Mouse (Mus musculus) induced T-regulatory cell, adult 2 months (primary cell): ENCODE measurements around the gene Hmg20b.

Experiments used
- DNase-seq: peaks from one replicate; pipeline ENCODE4 v3.0.0-alpha.2; 2012; ENCODE audit warnings: low read depth

Gene Hmg20b

GRCm38 (mm10) chr10:81350351-81351063 lies at the start of gene Hmg20b:
Hmg20b (minus strand) TSS chr10:81350480.
- peak; percentile 99 for DNase-seq

- no peak for DNase-seq
Measured at GRCm38 (mm10) chr10:81399798-81400308, 49.6 kb upstream of the Hmg20b start.

GRCm38 (mm10) chr10:81399296-81399695 lies 49.0 kb upstream of the Hmg20b start:
- no peak for DNase-seq

- DNase-seq, result no peak
Measured at GRCm38 (mm10) chr10:81396749-81397148, 46.5 kb upstream of the Hmg20b start.

- no peak for DNase-seq
Measured at GRCm38 (mm10) chr10:81395865-81396264, 45.6 kb upstream of the Hmg20b start.

GRCm38 (mm10) chr10:81395127-81395526 lies 44.8 kb upstream of the Hmg20b start:
- peak; percentile 90 for DNase-seq

GRCm38 (mm10) chr10:81393456-81394063 lies 43.3 kb upstream of the Hmg20b start:
- peak; percentile 68 for DNase-seq

GRCm38 (mm10) chr10:81392781-81393185 lies 42.5 kb upstream of the Hmg20b start, which contains the start of gene Smim24:
Smim24 (plus strand) TSS chr10:81393051.
- DNase-seq, result no peak

- DNase-seq, result no peak
Measured at GRCm38 (mm10) chr10:81392270-81392669, 42.0 kb upstream of the Hmg20b start.

- no peak for DNase-seq
Measured at GRCm38 (mm10) chr10:81390678-81390965, 40.3 kb upstream of the Hmg20b start.

GRCm38 (mm10) chr10:81389801-81390677 lies 39.8 kb upstream of the Hmg20b start:
- DNase-seq, result peak; percentile 81

- no peak for DNase-seq
Measured at GRCm38 (mm10) chr10:81389373-81389772, 39.1 kb upstream of the Hmg20b start.

GRCm38 (mm10) chr10:81388505-81389055 lies 38.3 kb upstream of the Hmg20b start, which contains the start of gene Gm48552:
Gm48552 (plus strand) TSS chr10:81389005.
- no peak for DNase-seq

GRCm38 (mm10) chr10:81387716-81388115 lies 37.4 kb upstream of the Hmg20b start:
- no peak for DNase-seq

- no peak for DNase-seq
Measured at GRCm38 (mm10) chr10:81385603-81386306, 35.5 kb upstream of the Hmg20b start.

- no peak for DNase-seq
Measured at GRCm38 (mm10) chr10:81384605-81384982, 34.3 kb upstream of the Hmg20b start.

- DNase-seq, result peak; percentile 99
Measured at GRCm38 (mm10) chr10:81383802-81384604, 33.7 kb upstream of the Hmg20b start, which contains the start of the genes Dohh and Gm48551. Dohh (plus strand) TSS chr10:81384428. Gm48551 (plus strand) TSS chr10:81384466.

GRCm38 (mm10) chr10:81382039-81382438 lies 31.8 kb upstream of the Hmg20b start:
- DNase-seq, result peak; percentile 78

GRCm38 (mm10) chr10:81379809-81380378 lies 29.6 kb upstream of the Hmg20b start:
- DNase-seq, result no peak

- no peak for DNase-seq
Measured at GRCm38 (mm10) chr10:81379183-81379553, 28.9 kb upstream of the Hmg20b start.
